Mouse (Mus musculus): ENCODE measurements at regions not wholly inside any gene's neighbourhood (a gene's known extent, or its start where the extent isn't known, plus 50 kb on each side); places are given as distances from the start of the nearest gene placed in this dataset.

DNA sequence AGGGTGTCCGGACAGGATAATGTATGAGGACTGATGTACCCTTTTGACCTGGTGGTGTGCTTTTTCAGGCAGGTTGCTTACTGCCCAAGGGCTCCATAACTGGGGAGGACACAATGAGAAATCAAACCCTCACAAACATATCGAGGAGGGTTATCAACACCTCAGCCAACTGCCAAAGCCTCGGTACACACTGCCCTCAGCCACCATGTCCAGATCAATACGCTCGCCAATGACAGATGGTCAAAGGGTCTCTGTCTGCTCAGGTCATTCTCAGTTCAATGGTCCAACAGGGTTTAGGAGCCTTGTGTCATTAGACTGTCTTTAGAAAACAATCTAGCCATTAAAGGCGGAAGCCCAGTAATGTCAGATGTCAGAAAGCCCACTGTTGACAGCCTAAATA is 56.9 kb downstream of the Hoxa1 start:
- no peak for TF ChIP-seq CTCF (IDR thresholded peaks at IDR 0.05; ENCODE audit: extremely low read depth, insufficient read depth, low read length)
- no peak for TF ChIP-seq POLR2A (IDR thresholded peaks at IDR 0.05; ENCODE audit: extremely low read depth, insufficient read depth, low read length)
